Mouse (Mus musculus): Measurements from ENCODE around the gene Fsd1l.

DNA sequence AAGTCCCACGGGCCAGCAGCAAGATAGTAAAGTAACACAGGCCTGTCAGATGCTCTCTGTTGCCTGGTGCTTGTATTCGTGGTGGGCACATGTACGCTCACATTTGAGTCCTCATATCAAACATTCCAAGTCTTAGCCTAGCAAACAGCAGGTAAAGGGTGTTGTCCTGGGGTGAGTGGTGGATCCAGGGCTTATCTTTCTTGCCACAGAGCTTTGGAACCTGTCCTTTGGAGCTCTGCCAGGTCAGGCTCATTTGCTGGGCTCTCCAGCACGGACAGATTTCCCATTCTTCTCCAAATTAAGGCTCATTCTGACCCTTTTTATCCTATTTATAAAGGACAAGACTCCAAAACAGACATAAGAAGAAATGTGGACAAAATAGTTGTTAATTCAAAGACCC lies 41.1 kb upstream of the Fsd1l start:
- TF ChIP-seq CTCF (IDR thresholded peaks at IDR 0.05; ENCODE audit: borderline replicate concordance, insufficient read depth, low read length) (no peak), POLR2A (IDR thresholded peaks at IDR 0.05; ENCODE audit: low read depth, low read length) (no peak)
